Mouse (Mus musculus) forelimb bud, embryonic 11.5 days (tissue): Measurements from ENCODE around the gene Zkscan2.

Source experiments
- DNase-seq: peaks from one replicate; pipeline ENCODE4 v3.0.0-alpha.2; 2012; ENCODE audit warnings: low read depth, low spot score

Gene Zkscan2

DNA sequence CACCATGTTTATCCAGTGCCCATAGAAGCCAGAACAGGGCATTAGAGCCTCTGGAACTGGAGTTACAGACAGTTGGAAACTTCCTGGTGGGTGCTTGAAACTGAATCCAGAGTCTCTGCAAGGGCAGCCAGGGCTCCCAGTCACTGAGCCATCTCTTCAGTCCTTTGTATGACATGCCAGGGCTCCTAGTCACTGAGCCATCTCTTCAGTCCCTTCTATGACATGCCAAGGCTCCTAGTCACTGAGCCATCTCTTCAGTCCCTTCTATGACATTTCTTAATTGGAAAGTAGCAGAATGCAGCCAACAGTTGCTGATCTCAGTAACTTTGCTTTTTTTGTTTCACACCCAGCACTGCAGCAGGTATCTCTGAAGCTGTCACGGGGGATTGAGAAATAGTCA lies 58.2 kb downstream of the Zkscan2 start:
- DNase-seq: no peak

DNA sequence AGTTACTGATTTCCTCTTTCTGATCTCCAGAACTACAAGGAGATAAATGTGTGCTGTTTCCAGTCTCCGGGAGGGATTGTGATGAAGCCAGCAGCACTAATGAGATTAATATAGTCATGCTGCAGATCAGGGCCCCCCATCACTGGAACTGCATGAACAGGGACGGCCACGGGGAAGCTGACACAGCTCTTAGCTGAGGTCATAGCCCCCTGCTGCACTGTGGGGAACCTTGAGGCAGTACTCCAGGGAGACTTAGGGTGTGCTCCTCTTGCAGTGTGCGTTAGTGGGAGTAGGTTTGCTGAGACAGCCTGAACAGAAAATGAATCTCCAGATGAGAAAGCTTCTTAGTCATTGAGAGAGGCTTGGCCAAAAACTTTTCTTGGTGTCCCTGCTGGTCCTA lies 69.0 kb downstream of the Zkscan2 start:
- no peak for DNase-seq

DNA sequence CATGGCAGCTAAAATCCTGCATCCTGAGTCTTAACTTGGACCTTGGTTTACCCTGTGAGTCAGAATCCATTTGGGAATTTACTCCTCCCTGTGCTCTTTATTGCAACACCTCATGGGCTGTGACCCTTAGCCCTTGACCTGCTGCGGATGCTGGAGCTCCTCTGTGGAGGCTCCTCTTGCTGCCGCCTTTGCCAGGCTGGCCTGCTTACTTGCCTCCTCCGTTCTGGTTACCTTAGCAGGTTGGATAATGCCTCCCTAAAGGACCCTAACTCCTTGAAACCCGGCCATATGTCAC lies 69.9 kb downstream of the Zkscan2 start:
- DNase-seq: no peak

DNA sequence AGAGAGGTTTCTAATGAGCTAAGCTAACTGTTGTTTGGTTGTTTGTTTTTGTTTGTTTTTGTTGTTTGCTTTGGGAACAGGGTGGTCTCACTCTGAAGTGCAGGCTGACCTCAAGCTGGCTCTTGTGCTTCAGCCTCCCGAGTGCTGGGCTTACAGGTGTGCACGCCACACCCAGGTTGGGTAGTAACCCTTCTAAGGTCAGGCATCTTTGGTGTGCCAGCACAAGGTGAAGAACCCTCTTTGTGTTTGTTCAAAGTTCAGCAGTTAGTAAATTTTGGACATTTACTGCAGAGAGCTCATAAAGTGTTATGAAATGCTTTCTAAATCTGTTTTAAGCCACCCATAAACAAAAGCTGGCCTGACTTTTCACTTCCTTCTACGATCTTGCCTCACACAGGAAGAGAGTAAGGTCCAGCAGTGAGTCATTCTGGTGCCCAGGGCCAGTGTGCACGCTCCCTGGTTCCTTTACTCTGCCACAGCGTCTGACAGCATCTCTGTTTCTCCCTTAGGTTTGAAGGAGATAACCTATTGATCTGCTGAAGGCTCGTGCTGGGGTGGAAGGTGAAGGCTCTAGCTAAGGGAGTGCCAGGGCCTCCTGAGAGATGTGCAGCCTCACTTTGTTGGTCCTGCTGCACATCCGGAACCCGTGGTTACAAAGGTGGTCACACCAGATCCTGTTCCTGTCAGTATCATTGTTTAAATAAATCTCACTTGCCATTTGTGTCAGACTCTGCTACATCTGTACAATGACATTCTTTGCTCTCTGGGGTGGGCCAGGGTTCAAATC lies 70.4 kb downstream of the Zkscan2 start:
- no peak for DNase-seq
